Mouse (Mus musculus) CH12.LX (cell line): ENCODE measurements around the gene Meiob. TPM values are rescaled to one million over a fixed set of nuclear protein-coding genes. Genes with fewer than 3 reads are reported as not detected.

Source experiments
- DNase-seq: peaks from one replicate; pipeline ENCODE4 v3.0.0-alpha.2; 2013; ENCODE audit errors: extremely low read depth
- H3K27ac ChIP-seq: 2 replicates; pipeline ENCODE4 v1.5.1; 2012; ENCODE audit warnings: low read depth, mild to moderate bottlenecking, control low read depth, moderate library complexity; ENCODE audit not compliant: insufficient read depth
- H3K27me3 ChIP-seq: replicated peaks from 2 replicates; pipeline ENCODE3; 2012; ENCODE audit warnings: inconsistent platforms
- H3K36me3 ChIP-seq, 2 experiments: replicated peaks in 1 of 2; 2 replicates each; pipeline versions ENCODE3 to v1.6.1; 2012; ENCODE audit warnings: inconsistent platforms in 1 of 2, low read length in 1 of 2, mild to moderate bottlenecking in 1 of 2, mixed read lengths in 1 of 2, moderate library complexity in 1 of 2; ENCODE audit not compliant: control insufficient read depth in 1 of 2, insufficient read depth in 1 of 2
- H3K4me1 ChIP-seq, 2 experiments: 2 replicates each; pipeline ENCODE4 v1.6.1; 2012; ENCODE audit warnings: inconsistent platforms in 1 of 2, moderate library complexity in 1 of 2; ENCODE audit not compliant: insufficient read depth in 2 of 2, control insufficient read depth in 1 of 2
- H3K4me2 ChIP-seq: 2 replicates; pipeline ENCODE4 v1.6.1; 2012; ENCODE audit warnings: low read depth, mild to moderate bottlenecking, control low read depth; ENCODE audit not compliant: poor library complexity, insufficient read depth, severe bottlenecking
- H3K4me3 ChIP-seq, 3 experiments: fragments of 150-350 bp in 1 of 3; sonication (generic) in 1 of 3; replicated peaks in 1 of 3; 2 replicates each; pipeline versions ENCODE3 to v1.5.1; 2011 to 2012; ENCODE audit warnings: low read depth in 2 of 3, low read length in 2 of 3, mild to moderate bottlenecking in 2 of 3, moderate library complexity in 2 of 3, control low read depth in 1 of 3, improper control_type of control experiment in 1 of 3, inconsistent platforms in 1 of 3, mixed read lengths in 1 of 3; ENCODE audit not compliant: poor library complexity in 1 of 3
- H3K79me2 ChIP-seq: replicated peaks from 2 replicates; pipeline ENCODE4 v1.6.1; 2012; ENCODE audit warnings: mild to moderate bottlenecking, moderate library complexity; ENCODE audit not compliant: control insufficient read depth, poor library complexity, insufficient read depth, severe bottlenecking; ENCODE audit errors: extremely low read depth
- H3K9ac ChIP-seq: 2 replicates; pipeline ENCODE4 v1.6.1; 2012; ENCODE audit warnings: low read depth, mild to moderate bottlenecking, control low read depth, moderate library complexity; ENCODE audit not compliant: insufficient read depth
- H3K9me3 ChIP-seq: replicated peaks from 2 replicates; pipeline ENCODE3; 2012; ENCODE audit warnings: low read length, inconsistent platforms, mixed read lengths
- BHLHE40 ChIP-seq: IDR thresholded peaks from 2 replicates; pipeline ENCODE4 v1.6.1; 2011; ENCODE audit warnings: mild to moderate bottlenecking, low read depth, low read length, improper control_type of control experiment
- CHD1 ChIP-seq: IDR thresholded peaks from 2 replicates; pipeline ENCODE4 v1.6.1; 2012; ENCODE audit warnings: low read depth, low read length, improper control_type of control experiment, inconsistent platforms
- CTCF ChIP-seq, 2 experiments: IDR thresholded peaks in 1 of 2; conservative IDR thresholded peaks in 1 of 2; 2 replicates each; pipeline ENCODE4 v1.5.1; 2011 to 2012; ENCODE audit warnings: low read depth in 2 of 2, low read length in 2 of 2, improper control_type of control experiment in 1 of 2, inconsistent platforms in 1 of 2, mild to moderate bottlenecking in 1 of 2, moderate library complexity in 1 of 2
- ELF1 ChIP-seq: IDR thresholded peaks from 2 replicates; pipeline ENCODE4 v1.6.1; 2014; ENCODE audit warnings: low read depth, mild to moderate bottlenecking, inconsistent platforms, low read length, improper control_type of control experiment
- ETS1 ChIP-seq: conservative IDR thresholded peaks from 2 replicates; pipeline ENCODE4 v1.6.1; 2012; ENCODE audit warnings: low read depth, mild to moderate bottlenecking, inconsistent platforms, low read length, improper control_type of control experiment, moderate library complexity
- KAT2A ChIP-seq: IDR thresholded peaks from 2 replicates; pipeline ENCODE4 v1.6.1; 2012; ENCODE audit warnings: low read length, improper control_type of control experiment, inconsistent platforms; ENCODE audit not compliant: insufficient replicate concordance
- MAZ ChIP-seq: IDR thresholded peaks from 2 replicates; pipeline ENCODE4 v1.6.1; 2012; ENCODE audit warnings: low read depth, mild to moderate bottlenecking, inconsistent platforms, low read length, improper control_type of control experiment, moderate library complexity
- MEF2A ChIP-seq: IDR thresholded peaks from 2 replicates; pipeline ENCODE4 v1.6.1; 2014; ENCODE audit warnings: low read depth, mild to moderate bottlenecking, inconsistent platforms, low read length, improper control_type of control experiment, borderline replicate concordance
- NELFE ChIP-seq: IDR thresholded peaks from 2 replicates; pipeline ENCODE4 v1.6.1; 2011; ENCODE audit warnings: low read depth, low read length, improper control_type of control experiment
- POLR2AphosphoS2 ChIP-seq: IDR thresholded peaks from 2 replicates; pipeline ENCODE4 v1.6.1; 2011; ENCODE audit warnings: low read depth, low read length, improper control_type of control experiment
- RAD21 ChIP-seq: IDR thresholded peaks from 2 replicates; pipeline ENCODE4 v1.6.1; 2011; ENCODE audit warnings: low read depth, mild to moderate bottlenecking, low read length, improper control_type of control experiment, moderate library complexity
- RCOR1 ChIP-seq: conservative IDR thresholded peaks from 2 replicates; pipeline ENCODE4 v1.6.1; 2012; ENCODE audit warnings: low read depth, mild to moderate bottlenecking, inconsistent platforms, low read length, improper control_type of control experiment
- SMC3 ChIP-seq: IDR thresholded peaks from 2 replicates; pipeline ENCODE4 v1.6.1; 2011; ENCODE audit warnings: low read depth, low read length, improper control_type of control experiment
- TCF12 ChIP-seq: IDR thresholded peaks from 2 replicates; pipeline ENCODE4 v1.6.1; 2014; ENCODE audit warnings: low read depth, mild to moderate bottlenecking, inconsistent platforms, low read length, improper control_type of control experiment
- ZMIZ1 ChIP-seq: IDR thresholded peaks from 2 replicates; pipeline ENCODE4 v1.6.1; 2012; ENCODE audit warnings: low read depth, mild to moderate bottlenecking, inconsistent platforms, low read length, improper control_type of control experiment
- ZNF384 ChIP-seq: IDR thresholded peaks from 2 replicates; pipeline ENCODE4 v1.6.1; 2012; ENCODE audit warnings: low read depth, low read length, improper control_type of control experiment, inconsistent platforms
- dilution Hi-C: fragments of 300-500 bp; cut with MboI; formaldehyde crosslinking; loops from 2 replicates; pipeline ENCODE4 v1.14.3; 2020; ENCODE audit warnings: low sequenced_read_pairs; ENCODE audit not compliant: extremely low pct_unique_long_range_greater_than_20kb, extremely low pct_ligation_motif_present
- in situ Hi-C: fragments of 300-500 bp; cut with MboI; formaldehyde crosslinking; loops from 3 replicates; pipeline ENCODE4 v1.14.3; 2019; ENCODE audit warnings: low sequenced_read_pairs, low pct_ligation_motif_present, low pct_unique_long_range_greater_than_20kb, mixed read lengths
- polyA plus RNA-seq: library from polyadenylated mRNA; unstranded; fragments of >175 nt; gene quantifications from 2 replicates; pipeline ENCODE4 v1.2.1, GENCODE M21; 2012; ENCODE audit warnings: low read depth; ENCODE audit not compliant: insufficient read length
- total RNA-seq, 2 experiments: library from RNA; depleted of rRNA; stranded (reverse); fragments of 300-350 nt in 1 of 2; fragments of >200 nt in 1 of 2; gene quantifications; 2 replicates each; pipeline ENCODE4 v1.2.3; 2012 to 2014

Gene Meiob
- total and polyA plus RNA-seq, 3 experiments = 0.23 to 0.40 (median 0.30) TPM

GRCm38 (mm10) chr17:24803952-24804951 is at the start of gene Meiob (continued):
- no peak for TF ChIP-seq SMC3

- Histone ChIP-seq H3K4me1 (peaks cover 4 to 11% of the 10 kb centered on the region in 2 experiments), H3K4me3 (no peak overlapping the region), H3K36me3 (no peaks in the 10 kb centered on the region), H3K4me2 (no peak overlapping the region), H3K9ac (no peak overlapping the region), H3K9me3 (no peaks in the 10 kb centered on the region), H3K27me3 (peaks cover 86% of the 10 kb centered on the region), H3K27ac (no peak overlapping the region), H3K79me2 (no peaks in the 10 kb centered on the region)
- in situ Hi-C loops (no loop called here), dilution Hi-C loops (no loop called here)
- TF ChIP-seq TCF12 (no peak), ETS1 (no peak), KAT2A (no peak), RAD21 (no peak), MAZ (no peak), CHD1 (no peak), SMC3 (no peak), POLR2AphosphoS2 (no peak), BHLHE40 (no peak), MEF2A (no peak), NELFE (no peak), ZMIZ1 (no peak), ELF1 (no peak), RCOR1 (no peak), ZNF384 (no peak)
- no peak for DNase-seq
Measured at GRCm38 (mm10) chr17:24757394-24757793, 46.7 kb upstream of the Meiob start.

DNA sequence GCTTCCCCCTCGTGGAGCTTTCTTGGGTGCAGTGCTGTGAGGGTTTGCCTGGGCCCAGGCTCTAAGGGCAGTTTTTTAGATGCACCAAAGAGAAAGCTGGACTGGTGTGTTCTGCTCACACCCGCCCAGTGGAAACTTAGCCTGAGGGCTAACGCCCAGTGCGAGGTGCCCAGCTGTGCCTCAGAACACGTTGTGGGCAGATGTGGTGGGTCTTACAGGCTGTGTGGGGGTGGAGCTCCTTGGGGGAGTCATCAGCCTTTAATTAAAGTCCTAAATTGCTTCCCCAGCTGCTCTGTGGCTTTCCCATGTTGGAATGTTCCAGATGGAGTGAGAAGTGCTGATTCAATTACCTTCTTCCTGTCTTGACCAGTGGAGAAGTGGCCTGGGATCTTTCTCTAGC is 43.0 kb upstream of the Meiob start:
- Histone ChIP-seq H3K9me3 (no peaks in the 10 kb centered on the region), H3K79me2 (no peaks in the 10 kb centered on the region), H3K36me3 (no peaks in the 10 kb centered on the region), H3K27me3 (peaks cover 84% of the 10 kb centered on the region), H3K27ac (no peak overlapping the region), H3K4me3 (no peak overlapping the region), H3K4me1 (no peaks in the 10 kb centered on the region), H3K4me2 (no peak overlapping the region), H3K9ac (no peak overlapping the region)
- no peak for TF ChIP-seq NELFE
- TF ChIP-seq CTCF (conservative IDR thresholded peaks at IDR 0.05 in 1 of 2, IDR thresholded peaks at IDR 0.05 in 1 of 2; ENCODE audit: low read depth in 2 of 2, low read length in 2 of 2) = peak in 1 of 2 experiments; percentile 32; a peak in 2 of 4 replicates
- TF ChIP-seq SMC3 = peak; percentile 30
- dilution Hi-C loops (no loop called here), in situ Hi-C loops (no loop called here)
- no peak for DNase-seq
